Mouse (Mus musculus) right cerebral cortex, postnatal 36 days (tissue): ENCODE measurements at regions not wholly inside any gene's neighbourhood (a gene's known extent, or its start where the extent isn't known, plus 50 kb on each side); places are given as distances from the start of the nearest gene placed in this dataset.

Source experiments
- DNase-seq, 2 experiments: peaks; one replicate each; pipeline ENCODE4 v3.0.0; 2022; ENCODE audit warnings: low spot score in 2 of 2, mixed read lengths in 1 of 2

GRCm38 (mm10) chr11:41090391-41090900 lies 335.3 kb upstream of the Ccng1 start:
- DNase-seq: peak in 1 of 2 experiments; percentile 6

- no peak for DNase-seq
Observed at GRCm38 (mm10) chr11:41063570-41063969, 308.5 kb upstream of the Ccng1 start.

DNA sequence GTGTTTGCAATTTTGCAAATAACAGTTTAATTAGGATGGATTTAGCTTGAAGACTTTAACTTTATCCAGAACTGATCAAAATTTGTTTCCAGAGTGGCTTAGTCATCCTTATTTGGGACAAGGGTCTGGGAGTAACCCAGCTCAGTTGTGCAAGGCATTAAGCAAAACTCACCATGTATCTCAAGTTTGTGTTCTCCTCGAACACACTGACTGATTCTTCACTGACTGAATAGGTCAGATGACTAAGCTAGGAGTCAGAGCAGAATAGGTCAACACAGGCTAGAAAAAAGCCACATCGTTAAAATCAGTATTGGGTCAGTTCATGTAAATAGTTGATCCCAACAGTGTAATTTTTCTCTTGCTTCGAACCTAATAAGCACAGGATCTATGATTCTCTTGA lies 302.7 kb upstream of the Ccng1 start:
- DNase-seq: no peak

DNA sequence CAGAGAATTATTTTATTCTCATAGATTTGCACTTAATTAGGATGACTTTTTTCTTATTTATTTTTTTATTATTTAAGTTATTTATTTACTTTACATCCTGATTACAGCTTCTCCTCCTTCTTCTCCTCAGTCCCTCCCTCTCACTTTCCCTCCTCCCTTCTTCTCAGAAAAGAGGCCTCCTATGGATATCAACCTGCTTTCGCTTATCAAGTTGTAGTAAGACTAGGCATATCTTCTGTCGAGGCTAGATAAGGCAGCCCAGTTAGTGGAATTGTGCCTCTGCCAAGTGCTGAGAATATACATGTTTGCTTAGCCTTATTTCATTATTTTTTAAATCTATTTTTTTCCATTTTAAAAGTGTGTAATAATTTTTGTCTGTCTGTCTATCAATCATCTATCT lies 274.9 kb upstream of the Ccng1 start:
- DNase-seq: no peak

DNA sequence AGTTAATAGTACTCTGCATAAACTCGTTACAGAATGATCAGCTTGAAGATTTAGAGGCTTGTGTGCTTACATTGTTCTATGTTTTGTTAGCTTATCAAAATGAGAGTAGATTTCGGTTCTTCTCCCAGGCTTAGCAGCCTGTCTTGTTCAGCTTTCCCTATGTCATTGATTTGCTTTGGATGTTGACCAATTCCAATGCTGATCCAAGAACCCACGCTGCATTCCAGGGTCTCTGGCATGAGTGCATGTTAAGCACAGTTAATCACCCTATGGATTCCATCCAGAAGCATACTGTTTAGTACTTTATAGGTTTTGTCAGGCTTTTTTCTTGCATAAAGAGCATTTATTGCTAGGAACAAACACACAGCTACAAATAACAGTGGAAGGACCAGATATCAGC lies 255.0 kb upstream of the Ccng1 start:
- DNase-seq: no peak

DNA sequence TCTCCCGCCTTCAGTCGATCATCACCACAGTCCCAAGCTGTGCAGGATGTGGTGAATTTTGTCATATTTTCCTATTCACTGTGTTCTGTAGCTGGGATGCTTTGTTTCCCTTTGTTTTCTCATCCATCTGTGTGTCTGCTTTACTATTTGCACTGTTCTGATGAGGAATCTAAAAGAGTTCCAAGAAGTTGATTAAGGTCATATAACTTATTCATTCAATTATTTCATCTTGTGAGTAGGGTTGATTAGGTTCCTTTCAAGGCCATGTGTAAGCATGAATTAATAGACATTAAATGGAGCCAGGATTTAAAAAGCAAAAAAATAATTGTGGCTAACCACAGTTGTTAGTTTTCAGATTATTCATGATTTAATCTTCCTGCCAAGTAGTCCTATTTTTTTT lies 217.7 kb upstream of the Ccng1 start:
- DNase-seq: no peak

DNA sequence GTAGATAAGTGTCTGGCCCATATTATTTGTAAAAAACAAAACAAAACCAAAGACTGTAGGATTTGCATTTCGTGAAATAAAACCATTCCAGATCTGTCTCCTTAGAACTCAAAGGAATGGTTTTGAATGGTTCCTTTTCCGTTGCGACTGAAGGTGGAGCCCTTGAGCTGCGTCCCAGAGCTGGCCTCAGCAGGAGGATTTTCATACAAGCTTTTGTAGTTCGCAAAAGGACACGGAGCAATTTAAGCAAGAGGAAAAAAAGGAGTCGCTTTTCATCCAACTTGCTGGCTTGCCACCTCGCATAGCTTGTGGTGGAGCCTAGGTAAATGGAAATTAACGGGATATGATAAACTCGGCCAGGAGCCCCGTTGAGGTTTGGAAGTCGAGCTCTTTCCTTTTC lies 172.1 kb upstream of the Ccng1 start:
- peak; percentile 53 to 69 for DNase-seq

GRCm38 (mm10) chr11:40891485-40891884 lies 136.4 kb upstream of the Ccng1 start:
- no peak for DNase-seq

DNA sequence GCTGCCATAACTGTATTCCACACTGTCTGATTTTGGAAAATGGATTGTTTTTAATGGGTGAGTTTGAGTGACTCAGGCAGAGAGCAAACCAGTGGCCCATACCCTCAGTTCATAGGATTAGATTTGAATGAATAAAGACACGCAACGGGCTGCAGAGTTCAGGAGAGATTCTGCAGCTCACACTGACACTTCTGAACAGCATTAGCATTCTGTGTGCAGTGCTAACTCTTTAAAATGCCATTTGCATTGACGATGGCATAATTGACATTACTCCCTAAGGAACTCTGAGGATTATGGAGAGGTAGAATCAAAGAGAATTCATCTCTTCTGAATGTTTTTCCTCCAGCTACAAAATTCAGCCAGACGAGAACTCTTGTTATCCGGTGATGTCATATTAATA lies 129.4 kb upstream of the Ccng1 start:
- no peak for DNase-seq

DNA sequence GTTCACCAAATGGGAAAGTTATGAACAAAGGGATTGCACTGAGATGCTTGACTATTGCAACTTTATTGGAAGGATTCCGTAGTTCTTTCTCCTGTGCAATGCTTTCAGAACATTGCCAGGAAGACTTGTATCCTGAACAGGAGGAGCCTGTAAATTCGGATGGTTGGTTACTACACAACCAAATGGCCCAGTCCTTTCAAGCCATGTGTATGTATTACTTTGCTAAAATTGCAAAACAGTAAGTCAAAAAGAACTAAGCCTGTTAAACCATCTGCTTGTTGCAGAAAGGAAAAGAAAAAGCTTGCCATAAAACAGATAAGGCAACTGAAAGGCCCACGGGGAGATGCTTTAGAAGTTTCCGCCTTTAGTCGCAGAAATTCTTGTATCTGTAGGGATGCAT lies 124.5 kb upstream of the Ccng1 start:
- no peak for DNase-seq

DNA sequence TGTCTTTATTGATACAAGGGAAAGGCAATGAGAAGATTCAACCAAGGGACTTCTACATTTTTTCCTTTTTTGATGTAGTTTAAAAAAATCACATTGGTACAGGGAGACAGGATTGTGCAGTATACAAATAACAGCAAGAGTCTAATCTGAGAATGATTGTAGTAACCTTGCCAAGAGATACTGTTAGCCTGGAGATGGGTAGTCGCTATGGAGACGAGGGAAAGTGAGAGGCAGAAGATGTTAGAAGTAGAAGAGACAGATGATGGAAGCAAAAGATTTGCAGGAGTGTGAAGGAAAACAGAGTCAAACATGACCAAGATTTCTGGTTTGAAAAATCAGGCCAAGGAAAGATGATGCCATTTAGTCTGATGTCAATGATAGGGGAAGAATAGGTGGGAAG lies 117.9 kb upstream of the Ccng1 start:
- DNase-seq: no peak

- peak; percentile 64 to 75 for DNase-seq
Observed at GRCm38 (mm10) chr11:40865694-40866093, 110.6 kb upstream of the Ccng1 start.

DNA sequence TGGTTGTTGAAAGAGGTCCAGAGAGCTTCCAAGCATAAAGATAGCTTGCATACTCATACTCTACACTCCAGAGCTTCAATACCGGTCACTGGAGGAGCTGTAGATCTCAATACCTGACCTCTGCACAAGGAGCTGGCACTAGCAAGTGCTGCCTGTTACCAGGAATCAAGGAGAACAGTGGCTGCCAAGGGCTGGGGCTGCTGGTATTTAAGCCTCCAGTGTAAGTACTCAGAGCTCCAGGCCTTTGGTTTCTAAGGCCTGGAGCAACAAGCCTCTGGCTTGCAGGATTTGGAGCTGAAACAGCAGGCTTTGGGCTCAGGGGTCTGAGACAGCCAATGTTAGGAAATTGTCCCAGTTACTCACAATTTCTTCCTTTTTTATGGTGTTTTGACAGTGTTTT lies 96.2 kb upstream of the Ccng1 start:
- no peak for DNase-seq

DNA sequence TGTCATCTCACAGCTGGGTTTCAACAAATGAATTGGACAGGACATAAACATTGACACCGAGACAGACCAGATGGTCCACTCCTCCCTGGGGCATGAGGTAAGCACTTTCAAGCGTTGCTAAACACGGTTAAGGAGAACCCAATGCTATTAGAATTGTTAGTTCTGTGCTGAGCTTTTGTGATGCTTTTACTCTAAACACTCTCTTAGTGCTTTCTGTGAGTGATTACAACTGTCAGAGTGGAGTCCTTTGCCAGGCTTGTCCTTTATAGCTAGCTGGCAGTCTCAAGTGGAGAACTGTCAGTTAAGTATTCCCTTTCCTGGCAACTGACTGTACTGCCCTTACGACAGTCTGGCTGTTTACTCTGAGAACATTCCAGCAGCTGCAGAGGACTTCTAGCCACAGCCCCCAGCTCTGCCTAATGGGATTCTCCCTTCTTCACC lies 95.6 kb upstream of the Ccng1 start:
- DNase-seq: no peak

- DNase-seq: no peak
Observed at GRCm38 (mm10) chr11:40846586-40846985, 91.5 kb upstream of the Ccng1 start.

- DNase-seq: no peak
Observed at GRCm38 (mm10) chr11:40835393-40835792, 80.3 kb upstream of the Ccng1 start.
